Mouse (Mus musculus) thymus, postnatal 10 days (tissue): ENCODE results near the gene Chst11.
A peak's percentile ranks its signal among the peaks of the same experiment; 100 is the strongest.

ENCODE experiments used
- DNase-seq, 2 experiments: peaks; one replicate each; pipeline ENCODE4 v3.0.0; 2021; ENCODE audit warnings: low spot score in 2 of 2

The Chst11 gene

GRCm38 (mm10) chr10:83076816-83077215 is 91.5 kb downstream of the Chst11 start:
- no peak for DNase-seq

GRCm38 (mm10) chr10:83078723-83079122 is 93.4 kb downstream of the Chst11 start:
- DNase-seq, result no peak

GRCm38 (mm10) chr10:83079755-83080154 is 94.5 kb downstream of the Chst11 start:
- DNase-seq, result peak in 1 of 2 experiments; percentile 26

DNA sequence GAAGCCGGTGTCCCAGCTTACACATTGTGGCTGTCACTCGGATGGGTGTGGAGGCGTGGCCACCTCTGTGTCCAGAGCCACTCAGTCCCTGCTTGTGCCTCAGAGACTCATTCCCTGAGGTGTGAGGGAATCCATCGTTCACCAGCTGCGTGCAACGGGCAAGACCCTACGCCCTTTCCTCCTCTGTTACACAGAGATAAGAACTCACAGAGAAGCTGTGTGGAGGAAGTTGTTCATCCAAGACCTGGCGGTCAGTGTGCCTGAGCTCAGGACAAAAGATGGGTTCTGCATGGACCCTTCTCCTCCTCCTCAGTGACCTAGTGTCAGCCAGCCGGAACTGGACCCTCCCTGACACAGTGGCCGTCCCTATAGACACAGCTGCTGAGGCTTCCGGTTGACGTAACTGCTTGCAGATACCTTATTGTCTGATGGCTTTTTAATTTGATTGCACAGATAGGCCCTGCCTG is 95.0 kb downstream of the Chst11 start:
- DNase-seq, result no peak

GRCm38 (mm10) chr10:83080930-83081329 is 95.6 kb downstream of the Chst11 start:
- DNase-seq, result peak; percentile 22 to 26

- no peak for DNase-seq
Observed at GRCm38 (mm10) chr10:83083946-83084345, 98.6 kb downstream of the Chst11 start.

DNA sequence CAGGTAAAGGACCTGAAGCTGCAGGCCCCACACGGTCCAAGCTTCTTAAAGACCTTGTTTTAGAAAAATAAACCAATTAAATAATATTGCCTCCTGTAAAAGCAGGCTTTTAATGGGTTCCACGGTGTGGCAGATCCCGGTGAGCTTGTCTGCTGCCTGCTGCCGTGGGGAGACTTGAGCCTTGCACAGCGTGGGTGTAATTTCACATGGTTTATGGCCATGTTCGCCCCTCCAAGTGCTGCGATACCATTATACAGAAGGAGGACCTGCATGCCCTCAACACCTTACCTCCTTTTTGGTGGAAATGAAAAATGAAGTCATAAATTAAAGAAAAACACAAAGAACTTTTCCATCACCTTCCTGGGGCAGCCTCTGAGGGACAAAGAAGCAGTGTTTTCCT is 103.0 kb downstream of the Chst11 start:
- no peak for DNase-seq

- no peak for DNase-seq
Observed at GRCm38 (mm10) chr10:83088826-83089225, 103.5 kb downstream of the Chst11 start.

GRCm38 (mm10) chr10:83090185-83090584 is 104.9 kb downstream of the Chst11 start:
- no peak for DNase-seq

DNA sequence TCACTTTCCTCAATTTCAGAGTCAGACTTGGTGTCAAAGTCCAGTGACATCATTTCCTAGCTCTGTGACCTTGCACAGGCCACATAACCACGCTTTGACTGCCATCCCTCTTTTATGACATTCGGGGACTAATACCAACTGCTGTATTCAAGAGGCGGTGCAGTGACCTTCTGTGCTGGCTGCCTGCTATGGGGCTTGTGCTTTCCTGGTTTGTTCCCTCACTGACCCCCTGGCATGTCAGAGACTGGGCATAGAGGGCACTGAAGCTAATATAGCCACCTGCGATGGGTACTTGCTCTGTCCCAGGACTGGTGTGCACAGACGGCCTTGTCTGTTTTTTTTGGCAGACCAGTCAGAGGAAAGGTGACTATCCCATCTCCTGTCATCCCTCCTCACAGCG is 108.4 kb downstream of the Chst11 start:
- DNase-seq, result no peak

DNA sequence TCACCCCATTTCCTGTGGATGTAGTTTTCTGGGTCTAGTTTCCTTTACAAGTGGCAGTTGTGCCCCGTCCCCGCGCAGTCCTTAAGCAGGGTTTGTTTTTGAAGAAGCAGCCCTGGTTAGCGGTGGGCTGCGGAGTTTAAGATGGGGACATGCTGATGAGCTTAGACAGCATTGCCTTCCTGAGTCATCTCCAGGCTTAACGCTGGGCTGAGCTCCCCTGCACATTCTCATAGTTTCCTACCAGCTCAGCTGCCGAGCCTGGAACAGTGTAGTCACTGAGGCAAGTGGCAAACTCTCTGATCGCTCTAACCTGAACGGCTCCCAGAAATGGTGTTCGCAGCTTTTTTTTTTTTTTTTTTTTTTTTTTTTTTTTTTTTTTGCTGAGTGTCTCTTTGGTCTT is 109.0 kb downstream of the Chst11 start:
- DNase-seq, result no peak

DNA sequence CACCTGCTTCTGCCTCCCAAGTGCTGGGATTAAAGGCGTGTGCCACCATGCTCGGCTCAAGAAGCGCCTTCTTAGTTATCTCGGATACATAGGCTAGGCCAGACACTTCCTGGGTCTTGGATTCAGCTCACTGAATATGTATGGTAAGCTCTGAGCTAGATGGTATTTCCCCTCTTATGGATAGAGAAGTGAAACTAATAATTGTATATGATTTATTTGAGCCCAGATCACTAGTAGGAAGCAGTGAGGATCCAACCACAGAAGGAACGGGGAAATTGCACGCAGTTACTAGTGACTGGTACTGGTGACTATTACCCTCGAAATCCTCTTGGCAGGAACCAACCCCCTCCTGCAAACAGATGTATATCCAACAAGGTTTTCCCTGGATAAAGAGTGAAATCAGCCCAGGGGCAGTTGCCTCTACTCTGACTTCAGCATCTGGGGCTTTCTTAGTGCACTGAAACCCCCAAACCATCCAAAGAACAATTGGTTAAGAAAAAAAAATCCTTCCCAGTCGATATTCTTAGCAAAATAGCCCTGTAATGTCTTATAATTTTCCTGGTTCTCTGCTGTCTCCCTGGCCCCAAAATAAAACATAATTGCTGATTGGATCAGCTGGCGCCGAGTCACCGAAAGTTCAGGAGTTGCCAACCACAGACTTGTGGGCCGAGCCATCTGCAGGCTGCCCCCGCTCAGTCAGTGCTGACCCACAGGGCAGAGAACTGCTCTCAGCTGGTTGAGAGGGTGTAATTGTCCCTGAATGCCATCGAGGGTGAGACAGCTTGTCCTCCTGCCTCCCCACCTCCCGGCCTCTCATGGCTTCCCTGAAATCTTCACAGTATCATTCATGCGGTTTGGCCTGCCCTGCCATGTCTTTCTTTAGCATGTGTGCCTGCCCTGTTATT is 109.8 kb downstream of the Chst11 start:
- DNase-seq, result no peak

DNA sequence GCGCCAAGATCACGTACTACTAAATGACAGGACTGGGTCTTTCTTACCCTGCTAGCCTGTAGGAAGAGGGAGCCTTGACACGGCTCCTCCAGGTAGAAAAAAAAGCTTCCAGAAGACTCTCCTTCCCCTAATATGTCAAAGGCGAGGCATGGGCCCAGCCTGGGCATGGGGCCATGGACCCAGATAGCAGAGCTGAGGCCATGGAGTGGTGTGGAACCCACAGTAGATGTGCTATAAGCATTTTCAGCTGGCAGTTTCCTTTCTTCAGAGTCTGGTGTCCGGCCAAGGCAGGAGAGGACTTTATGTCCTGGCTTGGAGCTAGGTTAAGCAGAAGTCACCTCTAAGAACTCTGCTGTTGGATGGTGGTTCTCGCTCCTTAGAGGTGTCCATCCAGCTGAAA is 111.0 kb downstream of the Chst11 start:
- DNase-seq, result no peak

DNA sequence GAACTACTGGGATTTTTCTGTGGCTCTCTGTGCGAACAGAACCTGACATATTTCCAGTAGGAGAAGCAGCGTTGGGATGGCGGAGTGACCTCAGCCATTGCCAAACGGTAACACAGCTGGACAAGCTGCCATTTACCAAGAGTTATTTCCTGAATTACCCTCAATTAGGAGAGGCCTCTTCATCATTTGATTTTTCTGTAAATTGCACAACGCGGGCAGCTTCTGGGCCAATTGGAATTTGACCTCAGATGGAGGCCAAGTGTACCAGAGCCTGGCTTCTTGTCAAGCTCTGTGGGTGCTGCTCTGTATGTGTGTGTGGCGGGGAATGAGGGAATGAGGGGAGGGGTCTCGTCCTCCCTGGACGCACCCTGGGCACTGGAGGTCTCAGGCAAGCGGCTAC is 113.6 kb downstream of the Chst11 start:
- no peak for DNase-seq

- no peak for DNase-seq
Observed at GRCm38 (mm10) chr10:83099669-83100068, 114.4 kb downstream of the Chst11 start.

- DNase-seq, result no peak
Observed at GRCm38 (mm10) chr10:83100890-83101289, 115.6 kb downstream of the Chst11 start.

DNA sequence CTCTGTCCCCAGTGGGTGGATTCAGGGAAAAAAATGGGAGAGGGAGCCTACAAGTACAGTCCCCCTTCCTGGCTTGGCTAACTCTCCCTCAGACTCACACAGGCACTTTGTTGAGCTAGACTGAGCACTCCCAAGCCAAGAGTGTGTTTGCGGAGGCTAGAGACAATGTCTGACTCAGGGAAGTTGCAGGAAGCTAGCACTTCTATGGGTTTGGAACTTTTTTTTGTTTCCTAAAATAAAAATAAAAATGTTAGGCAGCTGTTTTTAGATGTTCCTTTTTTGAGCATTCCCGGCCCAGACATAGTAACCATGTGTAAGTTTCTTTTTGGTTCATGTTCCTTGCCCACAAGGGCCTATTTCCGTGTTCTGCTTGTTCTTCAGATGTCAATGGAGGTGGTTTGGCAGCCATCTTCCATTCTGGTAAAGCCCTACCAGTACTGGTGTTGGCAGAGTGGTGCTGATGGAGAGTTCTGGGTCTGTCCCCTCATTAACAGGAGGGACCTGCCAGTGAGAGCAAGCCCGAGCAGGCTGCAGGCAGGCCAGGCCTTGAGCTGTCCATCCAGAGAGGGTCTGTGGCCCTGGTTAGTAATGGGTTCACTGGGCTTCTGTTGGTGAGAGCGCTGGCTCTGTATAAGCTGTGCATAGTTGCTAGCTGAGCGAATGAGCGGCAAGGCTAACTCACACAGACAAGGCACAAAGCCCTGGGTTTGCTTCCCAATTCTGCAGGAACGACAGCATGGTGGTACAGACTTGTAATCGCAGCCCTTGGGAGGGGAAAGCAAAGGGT is 116.3 kb downstream of the Chst11 start:
- no peak for DNase-seq

DNA sequence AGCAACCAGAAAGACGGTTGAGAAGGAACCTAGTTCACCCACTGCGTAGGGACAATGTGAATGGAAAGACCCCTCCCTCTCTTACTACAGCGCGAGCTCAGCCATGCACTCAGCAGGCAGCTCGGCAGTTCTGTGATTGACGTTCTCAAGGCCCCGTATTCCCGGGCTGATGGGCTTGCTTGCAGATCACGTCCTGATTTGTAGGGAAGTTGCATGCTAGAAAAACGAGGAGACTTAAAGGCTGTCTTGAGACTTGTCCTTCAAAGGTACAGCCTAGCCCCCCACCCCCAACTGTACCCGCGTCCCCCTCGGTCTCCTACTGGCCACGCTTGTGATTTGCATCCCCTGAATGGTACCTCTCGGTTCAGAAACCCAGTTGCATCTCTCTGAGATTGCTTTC is 117.4 kb downstream of the Chst11 start:
- no peak for DNase-seq

GRCm38 (mm10) chr10:83104221-83104620 is 118.9 kb downstream of the Chst11 start:
- DNase-seq, result no peak

DNA sequence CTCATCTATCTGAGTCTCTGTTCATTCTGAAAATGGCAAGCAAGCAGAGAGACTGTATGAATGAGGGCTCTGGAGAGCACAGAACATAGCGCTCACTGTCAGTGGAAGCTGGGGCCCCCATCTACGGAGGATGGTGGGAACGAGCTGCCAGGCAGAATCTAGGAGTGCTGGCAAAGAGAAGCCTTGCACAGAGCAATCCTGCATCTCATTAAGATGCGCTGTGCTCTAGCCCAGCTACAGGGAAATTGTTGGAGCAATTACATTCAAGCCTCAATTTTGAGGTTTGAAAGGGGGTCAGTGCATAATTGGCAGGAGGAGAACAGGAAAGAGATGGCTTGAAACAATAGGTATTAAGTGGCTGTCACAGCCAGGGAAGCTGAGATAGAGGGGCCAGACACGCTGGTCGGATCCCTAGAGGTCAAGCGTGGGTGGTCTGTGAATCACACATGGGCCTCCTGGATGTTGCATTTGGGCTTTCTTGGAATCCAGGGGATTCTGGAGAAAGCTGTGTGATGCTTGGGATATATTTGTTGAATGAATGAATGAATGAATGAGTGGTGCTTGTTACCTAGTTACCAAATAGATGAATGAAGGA is 121.0 kb downstream of the Chst11 start:
- no peak for DNase-seq

DNA sequence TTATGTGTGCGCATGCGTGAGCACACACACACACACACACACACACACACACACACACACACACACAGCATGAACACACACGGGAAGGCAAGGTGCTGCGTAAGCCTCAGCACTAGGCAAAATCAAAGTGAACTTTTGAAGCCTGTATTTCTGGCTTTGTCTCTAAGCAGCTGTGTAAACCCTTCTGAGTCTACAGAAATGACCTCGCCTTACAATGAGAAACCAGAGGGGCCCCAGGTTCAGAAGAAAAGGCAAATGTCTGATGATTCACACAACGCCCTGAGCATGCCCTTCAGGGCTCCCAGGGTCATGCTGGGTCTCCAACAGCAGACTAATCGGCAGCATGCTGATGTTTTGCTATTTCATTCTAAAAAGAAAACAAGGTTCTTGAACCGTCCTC is 122.1 kb downstream of the Chst11 start:
- no peak for DNase-seq
